Mouse (Mus musculus) c-Kit-positive CD71-negative TER-119-negative erythroid progenitor cells, embryonic 14.5 days (primary cell): ENCODE data around the gene Slc26a10.

Experiments used
- DNase-seq: peaks from one replicate; pipeline ENCODE4 v3.0.0-alpha.2; 2013; ENCODE audit warnings: low read depth

The Slc26a10 gene

DNA sequence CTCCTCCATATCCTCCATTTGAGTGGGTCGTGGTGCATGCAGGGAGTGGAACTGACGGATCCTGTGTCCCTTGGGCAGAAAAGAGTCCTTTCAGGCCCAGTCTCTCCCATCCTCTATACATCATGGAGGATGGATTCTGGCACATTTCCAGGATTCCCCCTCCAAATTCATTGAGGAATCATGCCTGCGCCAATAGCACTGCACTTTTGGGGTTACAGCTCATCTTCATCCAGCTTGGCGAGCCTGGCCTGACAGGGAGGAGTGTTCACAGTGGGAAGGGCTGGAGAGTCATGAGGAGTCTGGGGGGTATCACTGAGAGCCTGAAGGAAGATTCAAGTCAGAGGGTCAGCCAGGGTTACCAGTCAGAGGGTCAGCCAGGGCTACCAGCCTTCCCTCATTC lies 2.2 kb upstream of the Slc26a10 start:
- DNase-seq = no peak

DNA sequence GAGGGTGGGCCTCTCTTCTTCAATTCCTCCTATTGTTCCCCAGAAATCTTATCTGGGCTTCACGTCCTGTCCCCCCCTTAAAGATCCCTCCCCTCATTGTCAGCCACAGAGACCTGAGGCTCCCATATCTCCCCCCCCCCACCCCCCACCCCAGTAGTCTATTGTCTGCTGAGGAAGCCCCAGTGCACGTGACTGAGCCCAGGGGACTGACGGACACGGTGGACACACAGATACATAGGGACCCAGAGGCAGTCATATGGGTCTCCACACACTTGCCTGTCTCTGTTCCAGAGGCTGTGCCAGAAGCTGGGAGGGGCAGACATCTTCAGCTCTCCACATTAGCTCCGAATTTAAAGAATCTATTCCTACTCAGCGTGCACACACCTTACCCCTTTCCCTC lies 1.1 kb upstream of the Slc26a10 start:
- DNase-seq = no peak

DNA sequence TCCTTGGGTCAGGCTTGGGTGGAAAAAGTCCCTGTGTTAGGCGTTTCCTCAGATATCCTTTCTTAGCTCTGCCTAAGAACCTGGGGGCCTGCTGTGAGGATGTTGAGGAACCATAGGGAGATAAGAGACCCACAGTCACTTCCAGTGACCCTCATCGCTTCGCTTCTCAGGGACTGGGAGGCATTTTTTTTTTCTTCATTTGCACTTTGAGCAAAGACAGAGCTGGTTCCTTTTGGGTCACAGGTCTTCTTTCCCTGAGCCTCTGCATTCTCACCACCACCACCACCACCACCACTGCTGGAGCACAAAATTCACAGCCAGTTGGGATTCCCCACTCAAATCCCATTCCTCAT lies 226 bp upstream of the Slc26a10 start:
- DNase-seq = no peak

DNA sequence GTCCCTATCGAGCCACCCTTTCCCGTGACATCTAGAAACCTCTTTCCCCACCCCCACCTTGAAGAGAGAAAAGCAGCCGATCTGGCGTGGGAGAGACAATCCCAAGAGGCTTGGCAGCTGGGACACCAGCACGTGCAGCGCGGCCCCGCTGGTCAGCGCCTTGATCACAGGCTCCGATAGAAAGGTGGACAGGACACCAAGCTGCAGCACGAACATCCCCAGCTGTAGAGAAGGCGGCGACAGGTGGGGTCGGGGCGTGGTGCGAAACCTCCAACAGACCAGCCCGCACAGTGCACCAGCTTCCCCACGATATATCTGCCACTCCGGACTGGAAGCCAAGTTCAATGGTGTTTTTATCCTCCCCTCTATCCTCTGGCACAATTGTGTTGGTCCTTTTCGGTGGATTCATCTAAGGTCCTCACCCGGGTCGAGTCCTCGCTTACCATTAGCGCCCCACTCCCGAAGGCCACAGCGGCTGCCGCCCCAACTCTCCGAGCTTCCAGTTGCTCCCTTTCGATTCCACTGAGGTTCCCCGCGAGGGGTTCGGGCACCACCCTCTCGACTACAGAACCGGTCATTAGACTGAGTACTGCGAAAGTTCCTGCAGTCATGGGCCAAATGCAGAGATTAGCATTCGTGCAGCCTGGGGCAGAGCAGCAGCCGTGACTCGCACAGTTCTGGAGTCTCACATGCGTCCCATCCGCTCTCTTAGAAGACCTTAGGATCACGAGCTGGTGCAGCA lies 2.0 kb downstream of the Slc26a10 start:
- DNase-seq = no peak

DNA sequence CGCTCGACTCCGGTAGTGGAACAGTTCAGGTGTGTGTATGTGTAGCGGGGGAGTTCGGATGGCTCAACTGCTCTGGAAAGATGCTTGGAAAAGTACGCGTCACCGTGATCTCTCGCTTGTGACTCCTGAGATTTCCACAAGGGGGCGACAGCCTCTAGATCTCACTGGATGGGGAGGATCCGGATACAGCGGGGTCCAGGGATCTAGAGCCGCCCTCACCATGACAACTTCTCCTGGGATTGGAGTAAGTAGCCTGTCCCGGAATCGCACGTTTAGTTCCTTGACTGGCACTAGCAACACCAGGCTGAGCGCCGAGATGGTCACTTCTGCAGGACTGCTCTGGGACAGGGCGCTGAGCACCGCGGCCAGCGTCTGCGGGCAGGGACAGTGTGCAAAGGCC lies 2.7 kb downstream of the Slc26a10 start:
- DNase-seq = no peak

DNA sequence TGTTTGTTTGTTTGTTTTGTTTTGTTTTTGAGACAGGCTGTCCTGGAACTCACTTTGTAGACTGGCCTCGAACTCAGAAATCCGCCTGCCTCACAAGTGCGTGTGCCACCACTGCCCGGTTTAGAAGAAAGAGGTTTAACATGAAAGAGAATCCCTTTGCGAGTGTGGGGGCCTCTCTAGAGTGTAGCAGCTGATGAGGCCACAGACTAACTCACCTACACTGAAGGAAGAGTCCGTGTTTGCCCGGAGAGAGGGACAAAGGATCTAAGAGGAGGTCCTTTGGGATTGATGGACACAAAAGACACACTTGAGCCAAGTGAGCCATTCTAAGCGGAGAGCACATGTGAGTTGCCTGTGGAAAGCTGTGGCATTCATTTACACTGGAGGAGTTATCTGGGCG lies 3.2 kb downstream of the Slc26a10 start:
- DNase-seq = no peak

DNA sequence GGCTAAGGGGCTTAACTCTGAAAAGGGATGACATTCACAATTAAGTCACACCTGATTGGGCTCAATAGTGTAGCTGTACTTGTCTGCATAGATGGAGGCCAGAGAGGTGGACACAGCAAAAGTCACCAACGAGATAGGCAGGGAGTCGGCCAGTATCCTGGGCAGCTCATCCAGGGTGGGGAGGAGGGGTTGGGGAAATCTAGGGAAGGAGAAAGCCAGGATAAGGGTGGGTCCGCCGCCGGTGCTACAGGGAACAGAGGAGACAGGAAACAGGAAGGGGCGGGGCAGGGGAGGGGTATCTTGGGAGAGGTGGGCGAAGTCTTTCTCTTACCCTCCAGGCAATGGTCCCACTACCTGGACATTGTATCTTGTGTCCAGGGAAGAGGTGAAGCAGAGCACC lies 3.7 kb downstream of the Slc26a10 start:
- DNase-seq = no peak

DNA sequence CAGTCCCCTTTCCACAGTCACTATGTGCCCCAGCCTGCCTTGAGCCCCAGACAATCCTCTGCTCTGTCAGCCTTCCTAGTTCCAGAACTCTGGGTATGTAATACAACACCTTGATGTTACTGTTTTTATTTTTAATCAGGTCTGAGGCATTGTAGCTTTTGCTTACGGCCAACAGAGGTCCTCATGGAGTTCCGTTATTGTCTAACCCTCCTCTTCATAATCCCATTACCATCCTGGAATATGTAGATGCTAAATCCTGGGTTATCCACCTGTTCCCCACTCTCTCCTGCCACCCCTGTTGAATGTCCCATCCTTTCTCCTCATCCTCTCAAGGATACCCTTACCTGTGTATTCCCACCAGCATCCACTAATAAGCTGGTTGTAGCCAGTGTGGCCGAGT lies 4.2 kb downstream of the Slc26a10 start:
- no peak for DNase-seq

DNA sequence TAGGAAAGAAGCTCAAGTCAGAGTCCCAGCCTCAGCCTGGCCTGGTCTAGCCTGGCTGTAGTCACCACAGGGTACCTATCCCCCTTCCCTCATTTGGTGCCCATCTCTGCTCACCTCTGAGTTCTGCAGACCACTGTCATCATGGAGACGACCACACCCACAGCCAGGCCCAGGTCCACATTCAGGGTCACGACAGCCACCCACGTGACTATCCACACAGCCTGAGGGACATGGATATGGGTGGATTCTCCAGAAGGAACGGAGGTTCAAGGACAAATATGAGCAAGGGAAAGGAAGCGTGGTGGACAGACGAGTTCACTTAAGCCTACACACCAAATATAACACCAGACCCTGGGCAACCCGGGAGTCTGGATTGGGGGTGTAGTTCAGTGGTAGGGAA lies 6.3 kb downstream of the Slc26a10 start:
- DNase-seq = no peak

DNA sequence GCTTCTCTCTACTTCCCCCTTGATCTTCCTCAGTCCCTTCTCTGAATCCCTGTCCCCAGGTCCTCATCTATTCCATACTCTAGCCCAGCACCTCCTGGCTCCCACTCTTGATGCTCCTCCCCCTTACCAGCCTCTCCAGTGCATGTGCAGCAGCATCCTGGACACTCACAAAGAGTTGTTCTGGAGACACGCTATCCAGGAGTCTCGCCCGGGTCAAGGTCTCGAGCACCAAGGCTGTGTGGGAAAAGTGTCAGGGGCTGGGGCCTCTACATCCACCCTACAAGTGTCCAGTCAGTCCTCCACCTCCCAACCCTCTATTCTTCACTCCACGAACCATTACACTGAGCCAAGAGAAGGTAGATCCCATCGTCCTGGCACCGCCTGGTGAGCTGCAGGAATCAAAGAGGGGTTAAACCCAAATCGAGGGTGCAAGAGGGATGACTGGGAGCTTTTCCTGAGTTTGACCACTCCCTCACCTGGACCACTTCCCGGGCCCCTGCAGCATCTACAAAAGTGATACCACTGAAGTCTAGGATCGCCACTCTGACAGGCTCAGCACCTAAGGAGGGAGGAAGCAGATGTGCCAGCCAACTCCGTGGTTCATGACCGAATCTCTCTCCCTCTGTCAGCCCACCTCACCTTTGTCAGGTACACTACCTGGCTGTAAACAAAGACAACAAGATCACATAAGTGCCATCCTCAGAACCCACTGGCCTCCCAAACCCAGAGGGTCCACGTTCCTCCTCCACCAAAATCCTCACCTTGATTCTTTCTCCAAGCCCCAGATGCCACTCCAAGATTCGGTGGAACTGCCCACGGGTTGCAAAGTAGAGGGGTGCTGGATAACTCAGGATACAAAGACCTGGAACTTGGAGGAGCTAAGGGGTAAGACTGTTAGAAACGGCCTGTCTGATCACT lies 7.0 kb downstream of the Slc26a10 start:
- DNase-seq = no peak

DNA sequence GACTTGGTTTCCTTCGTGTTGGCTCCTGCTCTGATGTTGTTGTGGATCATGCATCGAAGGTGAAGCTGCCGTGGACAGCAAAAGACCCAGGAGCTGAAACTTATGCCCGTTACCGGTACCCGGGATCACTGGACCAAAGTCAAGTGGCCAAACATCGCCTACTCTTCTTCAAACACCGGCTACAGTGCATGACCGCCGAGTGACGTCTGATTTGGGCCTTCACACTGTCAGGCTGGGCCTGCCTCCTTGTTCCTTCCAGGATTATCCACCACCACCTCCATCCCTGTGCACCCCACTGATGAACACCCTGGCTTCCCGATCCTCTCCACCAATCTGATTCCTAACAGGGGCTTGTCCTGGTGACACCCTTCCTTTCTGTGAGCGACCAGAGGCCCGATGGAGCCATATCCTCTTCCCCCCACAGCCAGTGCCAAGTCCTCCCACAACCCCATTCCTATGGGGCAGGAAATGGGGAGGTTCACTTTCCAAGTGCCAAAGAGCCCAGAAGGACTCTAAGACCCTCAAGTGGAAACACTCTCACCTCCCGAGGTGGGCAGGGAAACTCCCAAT lies 8.7 kb downstream of the Slc26a10 start:
- DNase-seq = no peak

DNA sequence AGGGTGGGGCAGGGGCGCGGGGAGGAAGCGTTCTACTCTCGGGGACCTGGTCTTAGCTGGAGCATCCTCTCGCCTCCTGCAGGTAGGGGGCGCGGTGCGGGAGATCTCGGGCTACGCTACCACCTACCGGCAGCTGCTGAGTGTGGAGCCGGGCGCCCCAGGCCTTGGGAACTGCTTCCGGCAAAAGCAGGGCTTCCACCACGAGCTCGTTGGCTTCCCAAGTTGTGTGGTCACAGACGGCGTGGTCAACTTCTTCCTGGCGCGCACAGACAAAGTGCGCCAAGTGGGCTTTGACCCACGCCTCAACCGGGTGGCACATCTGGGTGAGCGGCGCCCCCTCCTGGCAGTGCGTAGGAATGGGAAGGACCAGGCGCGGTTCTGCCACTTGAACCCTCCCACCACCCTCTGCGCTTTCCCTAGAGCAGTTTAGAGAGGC lies 9.6 kb downstream of the Slc26a10 start:
- no peak for DNase-seq

DNA sequence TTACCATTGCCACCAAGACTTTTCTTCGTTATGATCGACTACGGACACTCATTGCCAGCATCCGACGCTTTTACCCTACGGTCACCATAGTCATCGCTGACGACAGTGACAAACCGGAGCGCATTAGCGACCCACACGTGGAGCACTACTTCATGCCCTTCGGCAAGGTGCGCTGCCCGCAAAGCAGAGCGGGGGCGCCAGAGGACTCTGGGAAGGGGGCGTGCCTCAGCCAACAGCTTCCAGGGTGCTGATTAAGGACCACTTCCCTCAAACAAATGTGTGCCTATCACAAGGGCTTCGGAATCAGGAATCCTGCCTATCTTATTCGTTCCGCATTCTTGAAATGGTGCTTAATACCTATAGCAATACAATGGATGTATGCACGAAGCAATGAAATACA lies 10.4 kb downstream of the Slc26a10 start:
- no peak for DNase-seq

DNA sequence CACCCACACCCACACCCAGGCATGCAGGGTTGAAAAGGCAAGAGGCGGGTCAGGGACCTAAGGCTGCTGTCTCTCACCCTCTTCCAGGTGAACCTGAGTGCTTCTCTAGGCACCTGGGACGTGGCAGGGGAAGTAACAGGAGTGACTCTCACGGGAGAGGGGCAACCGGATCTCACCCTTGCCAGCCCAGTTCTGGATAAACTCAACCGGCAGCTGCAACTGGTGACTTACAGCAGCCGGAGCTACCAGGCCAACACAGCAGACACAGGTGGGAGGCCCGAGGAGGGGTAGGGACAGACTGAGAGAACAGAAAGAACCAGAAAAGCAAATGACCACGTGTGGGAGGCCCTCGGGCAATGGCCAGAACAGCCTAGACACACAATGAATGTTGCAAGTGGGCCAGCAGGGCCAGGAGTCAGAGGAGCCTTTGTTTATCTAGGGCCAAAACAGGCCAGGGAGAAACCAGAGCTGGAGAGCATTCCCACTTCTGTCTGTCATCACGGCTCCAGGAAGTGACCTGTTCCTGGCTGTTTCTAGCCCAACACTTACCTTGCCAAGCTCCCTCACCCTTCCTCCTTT lies 12.7 kb downstream of the Slc26a10 start:
- no peak for DNase-seq

DNA sequence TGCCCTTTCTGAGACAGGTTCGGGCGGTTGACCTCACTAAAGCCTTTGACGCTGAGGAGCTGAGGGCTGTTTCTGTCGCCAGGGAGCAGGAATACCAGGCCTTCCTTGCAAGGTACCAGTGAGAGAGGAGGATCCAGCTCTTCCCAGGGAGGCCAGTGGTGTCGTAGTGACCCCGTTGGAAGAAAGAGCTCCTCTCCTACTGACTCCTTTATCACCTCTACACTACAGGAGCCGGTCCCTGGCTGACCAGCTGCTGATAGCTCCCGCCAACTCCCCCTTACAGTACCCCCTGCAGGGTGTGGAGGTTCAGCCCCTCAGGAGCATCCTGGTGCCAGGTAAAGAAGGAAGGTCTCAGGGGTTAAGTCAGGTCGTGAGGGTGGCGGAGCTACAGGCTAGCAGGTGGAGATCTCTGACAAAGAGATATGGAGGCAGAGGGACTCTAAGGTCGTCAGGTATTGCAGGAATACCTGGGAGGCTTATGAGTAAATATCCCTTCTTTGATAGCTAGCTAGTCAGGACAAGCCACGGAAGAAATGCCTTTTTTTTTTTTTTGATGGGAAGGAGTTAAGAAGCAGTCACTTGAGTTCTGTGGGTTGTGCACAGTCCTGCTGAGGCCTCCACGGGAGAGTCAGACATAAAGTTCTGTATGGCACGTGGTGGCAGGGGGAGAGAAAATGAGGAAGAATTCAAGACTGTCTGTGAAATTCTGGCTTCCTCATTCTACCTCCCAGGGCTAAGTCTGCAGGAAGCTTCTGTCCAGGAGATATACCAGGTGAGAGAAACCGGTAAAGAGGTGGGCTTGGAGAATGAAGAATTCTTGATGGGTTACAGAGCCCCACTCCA lies 13.5 kb downstream of the Slc26a10 start:
- no peak for DNase-seq

DNA sequence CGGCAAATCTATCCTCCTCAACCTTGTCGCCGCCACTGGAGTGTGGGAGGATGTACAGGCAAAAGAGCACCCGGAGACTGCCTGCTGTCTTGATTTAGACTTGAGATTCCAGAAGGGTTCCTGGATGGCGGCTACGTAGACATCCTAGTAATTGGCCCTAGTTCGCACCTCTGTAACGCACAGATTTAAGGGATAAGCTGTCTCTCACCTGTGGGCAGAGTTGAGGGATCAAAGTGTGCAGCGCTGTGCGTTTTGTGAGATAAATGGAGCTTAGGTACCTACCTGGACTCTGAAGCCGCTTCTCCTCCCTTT lies 14.1 kb downstream of the Slc26a10 start:
- no peak for DNase-seq

DNA sequence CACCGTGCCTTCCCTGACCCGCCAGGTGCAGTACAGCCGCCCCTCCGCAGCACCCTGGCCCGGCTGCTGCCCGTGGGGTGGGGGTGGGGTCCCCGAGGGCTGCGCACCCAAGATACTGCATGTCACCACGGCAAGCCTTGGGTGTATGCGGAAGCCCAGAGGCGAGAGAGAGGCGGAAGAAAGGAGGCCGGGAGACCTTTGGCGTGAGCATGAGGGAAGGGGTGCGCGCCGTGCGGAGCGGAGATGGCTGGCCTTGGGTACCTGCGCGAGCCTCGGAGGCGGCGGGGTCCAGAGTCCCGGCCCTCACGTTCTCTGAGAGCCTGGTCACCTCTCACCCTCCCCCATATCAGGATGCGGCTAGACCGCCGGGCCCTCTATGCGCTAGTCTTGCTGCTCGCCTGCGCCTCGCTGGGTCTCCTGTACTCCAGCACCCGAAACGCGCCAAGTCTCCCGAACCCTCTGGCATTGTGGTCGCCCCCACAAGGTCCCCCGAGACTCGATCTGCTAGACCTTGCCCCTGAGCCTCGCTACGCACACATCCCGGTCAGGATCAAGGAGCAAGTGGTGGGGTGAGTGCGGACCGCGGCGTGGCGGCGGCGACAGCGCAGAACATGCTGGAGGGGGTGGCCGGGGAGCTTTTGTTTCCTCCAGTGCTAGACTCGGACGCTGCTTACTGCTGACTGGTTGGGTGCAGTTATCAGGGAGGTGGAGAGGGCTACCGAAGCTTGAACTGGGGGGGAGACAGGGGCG lies 14.6 kb downstream of the Slc26a10 start:
- DNase-seq = no peak

DNA sequence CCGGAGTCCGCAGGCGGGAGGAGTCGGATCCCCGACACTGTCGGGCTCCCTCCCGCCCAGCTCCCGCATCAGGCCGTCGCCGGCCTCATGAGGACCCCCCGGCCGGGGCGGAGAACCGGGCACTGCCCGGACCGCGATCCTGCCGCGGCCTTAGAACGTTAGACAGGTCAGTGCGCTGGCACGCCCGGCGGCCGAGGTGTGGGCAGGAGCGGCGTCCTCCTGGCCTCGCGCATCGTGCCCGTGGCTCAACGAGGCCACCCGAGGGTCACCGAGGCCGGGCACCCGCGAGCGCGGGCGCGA lies 15.1 kb downstream of the Slc26a10 start:
- peak; percentile 42 for DNase-seq

DNA sequence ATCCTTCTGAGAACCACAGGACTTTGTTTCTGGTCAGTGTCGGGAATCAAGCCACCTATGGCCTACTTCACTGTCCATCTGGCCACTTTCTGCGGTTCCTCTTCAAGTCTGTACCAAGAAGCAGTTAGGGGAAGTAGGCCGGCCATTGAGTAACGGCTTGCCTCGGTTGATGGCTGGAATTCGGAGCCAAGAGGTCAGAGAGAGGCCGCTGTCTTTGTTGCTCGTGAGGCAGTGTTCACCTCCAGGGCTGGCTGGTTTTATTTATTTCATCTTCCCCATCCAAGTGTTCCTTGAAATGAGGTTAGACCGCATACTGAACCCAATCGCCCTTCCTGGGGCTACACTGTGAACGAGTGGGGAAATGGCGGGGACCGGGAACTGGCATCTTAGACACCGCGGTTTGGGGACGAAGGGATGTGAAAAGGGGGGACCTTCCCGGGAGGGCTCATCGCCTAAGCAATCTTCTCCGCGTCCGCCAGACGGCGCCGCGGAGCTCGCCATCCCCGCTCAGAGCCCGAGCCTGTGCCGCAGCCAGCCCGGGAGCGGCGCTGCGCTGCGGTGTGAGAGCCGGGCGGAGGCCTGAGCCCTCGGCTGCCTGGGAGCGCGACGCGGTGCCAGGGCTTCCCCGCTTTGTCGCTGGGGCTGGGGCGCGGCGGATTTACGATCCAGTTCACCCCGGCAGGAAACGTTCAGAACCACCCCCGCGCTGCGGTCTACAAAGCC lies 15.7 kb downstream of the Slc26a10 start, which contains the start of gene B4galnt1:
Gene B4galnt1, plus strand, starts transcription at position 595 of the 723 bp plus-strand sequence.
- DNase-seq = peak; percentile 70

DNA sequence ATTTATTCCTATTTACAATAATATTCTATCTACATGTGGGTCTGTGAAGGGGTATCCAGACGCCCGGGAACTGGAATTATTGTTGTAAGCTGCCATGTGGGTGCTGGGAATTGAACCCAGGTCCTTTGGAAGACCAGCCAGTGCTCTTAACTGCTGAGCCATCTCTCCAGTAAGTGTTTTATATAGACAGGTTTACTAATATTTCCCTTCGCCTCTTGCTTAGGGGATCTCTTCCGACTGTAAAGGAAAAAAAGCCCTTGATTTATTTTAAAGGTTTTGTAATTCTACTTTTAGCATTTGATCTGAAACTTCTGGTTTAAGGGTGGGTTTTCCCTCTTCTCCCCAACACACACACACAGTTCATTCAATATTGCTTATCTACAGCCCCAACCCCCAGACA lies 16.3 kb downstream of the Slc26a10 start:
- DNase-seq = no peak
